Mouse (Mus musculus): Measurements from ENCODE around the gene Rilp. TPM values are rescaled to one million over a fixed set of nuclear protein-coding genes. Genes with fewer than 3 reads are reported as not detected.
"Not testable (repeated sequence)": the region's sequence is repeated elsewhere in the genome, so short reads cannot be mapped to it uniquely, and the experiment has no call there.

The Rilp gene
- polyA plus RNA-seq, 1 experiment from 2014 or later, result 1.0 TPM

GRCm38 (mm10) chr11:75556006-75556405 is 46.1 kb downstream of the Rilp start:
- not testable (repeated sequence) for H3K27me3 ChIP-seq (ENCODE audit: control insufficient read depth, insufficient read depth, low read length); H3K36me3 ChIP-seq (ENCODE audit: control insufficient read depth, insufficient read depth, low read length); H3K27ac ChIP-seq (replicated peaks; ENCODE audit: low read depth, low read length); H3K9ac ChIP-seq (replicated peaks; ENCODE audit: low read length); H3K4me2 ChIP-seq (ENCODE audit: low read length); DNase-seq; H3K9me3 ChIP-seq (ENCODE audit: control insufficient read depth, low read length); H3K4me3 ChIP-seq (replicated peaks; ENCODE audit: low read depth, low read length); H3K4me1 ChIP-seq (ENCODE audit: control insufficient read depth, insufficient read depth, low read length); ATAC-seq (ENCODE audit: low FRiP score, low TSS enrichment)
- 94% methylated on average over 6 of the region's 6 CpGs for WGBS

- Histone ChIP-seq H3K4me1 (ENCODE audit: control insufficient read depth, insufficient read depth, low read length) (0 out of 2 replicates have a peak, but pooled peaks cover under 1% of the 10 kb centered on the region), H3K27ac (replicated peaks; ENCODE audit: low read depth, low read length) (no peak overlapping the region), H3K4me3 (replicated peaks; ENCODE audit: low read depth, low read length) (no peak overlapping the region), H3K27me3 (ENCODE audit: control insufficient read depth, insufficient read depth, low read length) (no peaks in the 10 kb centered on the region), H3K9me3 (ENCODE audit: control insufficient read depth, low read length) (no peaks in the 10 kb centered on the region), H3K9ac (replicated peaks; ENCODE audit: low read length) (no peak overlapping the region), H3K4me2 (ENCODE audit: low read length) (no peak overlapping the region), H3K36me3 (ENCODE audit: control insufficient read depth, insufficient read depth, low read length) (peaks cover 12% of the 10 kb centered on the region; the same call in 1 of the 2 replicates)
- DNase-seq, result no peak
- no peak for ATAC-seq (ENCODE audit: low FRiP score, low TSS enrichment)
- WGBS, result 76% methylated on average over 6 of the region's 6 CpGs
Observed at GRCm38 (mm10) chr11:75557142-75557541, 47.2 kb downstream of the Rilp start.

- 89% methylated on average over 1 of the region's 1 CpGs for WGBS
- Histone ChIP-seq H3K27me3 (ENCODE audit: control insufficient read depth, insufficient read depth, low read length) (no peaks in the 10 kb centered on the region), H3K4me3 (replicated peaks; ENCODE audit: low read depth, low read length) (no peak overlapping the region), H3K4me2 (ENCODE audit: low read length) (no peak overlapping the region), H3K36me3 (ENCODE audit: control insufficient read depth, insufficient read depth, low read length) (peaks cover 20% of the 10 kb centered on the region), H3K9ac (replicated peaks; ENCODE audit: low read length) (no peak overlapping the region), H3K4me1 (ENCODE audit: control insufficient read depth, insufficient read depth, low read length) (no peaks in the 10 kb centered on the region), H3K9me3 (ENCODE audit: control insufficient read depth, low read length) (no peaks in the 10 kb centered on the region), H3K27ac (replicated peaks; ENCODE audit: low read depth, low read length) (no peak overlapping the region)
- DNase-seq (no peak), ATAC-seq (ENCODE audit: low FRiP score, low TSS enrichment) (no peak)
Observed at GRCm38 (mm10) chr11:75558101-75558500, 48.2 kb downstream of the Rilp start.

GRCm38 (mm10) chr11:75559870-75560504 is 50.1 kb downstream of the Rilp start:
- H3K27ac ChIP-seq (replicated peaks; ENCODE audit: low read depth, low read length), result no peak overlapping the region
- no peaks in the 10 kb centered on the region for H3K27me3 ChIP-seq (ENCODE audit: control insufficient read depth, insufficient read depth, low read length)
- H3K9me3 ChIP-seq (ENCODE audit: control insufficient read depth, low read length), result no peaks in the 10 kb centered on the region
- no peak overlapping the region for H3K4me2 ChIP-seq (ENCODE audit: low read length)
- H3K9ac ChIP-seq (replicated peaks; ENCODE audit: low read length), result no peak overlapping the region
- ATAC-seq (ENCODE audit: low FRiP score, low TSS enrichment) (no peak), DNase-seq (no peak)
- H3K4me1 ChIP-seq (ENCODE audit: control insufficient read depth, insufficient read depth, low read length), result no peaks in the 10 kb centered on the region
- WGBS, result 95% methylated on average over 8 of the region's 8 CpGs
- peaks cover 37% of the 10 kb centered on the region for H3K36me3 ChIP-seq (ENCODE audit: control insufficient read depth, insufficient read depth, low read length)
- no peak overlapping the region for H3K4me3 ChIP-seq (replicated peaks; ENCODE audit: low read depth, low read length)

GRCm38 (mm10) chr11:75560530-75561409 is 50.9 kb downstream of the Rilp start:
- ATAC-seq (ENCODE audit: low FRiP score, low TSS enrichment) (no peak), DNase-seq (no peak)
- H3K4me2 ChIP-seq (ENCODE audit: low read length), result no peak overlapping the region
- H3K36me3 ChIP-seq (ENCODE audit: control insufficient read depth, insufficient read depth, low read length), result peaks cover 40% of the 10 kb centered on the region
- H3K9me3 ChIP-seq (ENCODE audit: control insufficient read depth, low read length), result no peaks in the 10 kb centered on the region
- no peaks in the 10 kb centered on the region for H3K27me3 ChIP-seq (ENCODE audit: control insufficient read depth, insufficient read depth, low read length)
- no peaks in the 10 kb centered on the region for H3K4me1 ChIP-seq (ENCODE audit: control insufficient read depth, insufficient read depth, low read length)
- WGBS, result 84% methylated on average over 14 of the region's 14 CpGs
- no peak overlapping the region for H3K9ac ChIP-seq (replicated peaks; ENCODE audit: low read length)
- H3K4me3 ChIP-seq (replicated peaks; ENCODE audit: low read depth, low read length), result no peak overlapping the region
- no peak overlapping the region for H3K27ac ChIP-seq (replicated peaks; ENCODE audit: low read depth, low read length)

GRCm38 (mm10) chr11:75561410-75561791 is 51.5 kb downstream of the Rilp start:
- Histone ChIP-seq H3K9me3 (ENCODE audit: control insufficient read depth, low read length) (no peaks in the 10 kb centered on the region), H3K4me2 (ENCODE audit: low read length) (no peak overlapping the region), H3K36me3 (ENCODE audit: control insufficient read depth, insufficient read depth, low read length) (peaks cover 47% of the 10 kb centered on the region), H3K27ac (replicated peaks; ENCODE audit: low read depth, low read length) (no peak overlapping the region; the same call in 1 of the 2 replicates), H3K27me3 (ENCODE audit: control insufficient read depth, insufficient read depth, low read length) (no peaks in the 10 kb centered on the region), H3K4me3 (replicated peaks; ENCODE audit: low read depth, low read length) (no peak overlapping the region), H3K4me1 (ENCODE audit: control insufficient read depth, insufficient read depth, low read length) (no peaks in the 10 kb centered on the region), H3K9ac (replicated peaks; ENCODE audit: low read length) (no peak overlapping the region)
- ATAC-seq (ENCODE audit: low FRiP score, low TSS enrichment) (no peak), DNase-seq (no peak)
- WGBS, result 87% methylated on average over 5 of the region's 5 CpGs

MicroRNA genes within 50 kb of the gene (microRNA counts, 519-probe panel; counts per million panel counts)
- 6,033 counts per million, percentile 75 among the panel's probes with 10 or more counts for microRNA mmu-miR-22

Small RNA genes within 50 kb of the gene (microRNA-seq; reads per million reads assigned to microRNA genes)
- 5,877 reads per million, percentile 93 among the genes with 10 or more reads in this experiment for gene Mir22
- gene Mir3971, result not detected

Other genes starting within 250 kb of the Rilp start
- gene Rpa1, start 161.8 kb upstream of the Rilp start, polyA plus RNA-seq (2014; fragmentation: Nextera tagmentation; extraction: Ambion mirVana), result 48.3 and 50.0 TPM in 2 replicates
- gene Smyd4, start 161.7 kb upstream of the Rilp start, polyA plus RNA-seq (2014; fragmentation: Nextera tagmentation; extraction: Ambion mirVana), result 9.5 and 12.0 TPM in 2 replicates
- gene Serpinf1, start 87.4 kb upstream of the Rilp start, polyA plus RNA-seq (2014; fragmentation: Nextera tagmentation; extraction: Ambion mirVana), result 2.7 and 38.5 TPM in 2 replicates
- not detected in 2 replicates for gene Serpinf2, start 70.5 kb upstream of the Rilp start, polyA plus RNA-seq (2014; fragmentation: Nextera tagmentation; extraction: Ambion mirVana)
- gene Wdr81, start 55.4 kb upstream of the Rilp start, polyA plus RNA-seq (2014; fragmentation: Nextera tagmentation; extraction: Ambion mirVana), result 5.7 and 7.4 TPM in 2 replicates
- gene Tlcd2, start 48.4 kb upstream of the Rilp start, polyA plus RNA-seq (2014; fragmentation: Nextera tagmentation; extraction: Ambion mirVana), result 1.1 and 2.5 TPM in 2 replicates
- gene Prpf8, start 23.3 kb upstream of the Rilp start, polyA plus RNA-seq (2014; fragmentation: Nextera tagmentation; extraction: Ambion mirVana), result 59.9 and 89.5 TPM in 2 replicates
- gene Scarf1, start 3.4 kb downstream of the Rilp start, polyA plus RNA-seq (2014; fragmentation: Nextera tagmentation; extraction: Ambion mirVana), result 2.0 and 3.6 TPM in 2 replicates
- gene Slc43a2, start 21.6 kb downstream of the Rilp start, polyA plus RNA-seq (2014; fragmentation: Nextera tagmentation; extraction: Ambion mirVana), result 15.7 and 18.3 TPM in 2 replicates
- gene Pitpna, start 78.0 kb downstream of the Rilp start, polyA plus RNA-seq (2014; fragmentation: Nextera tagmentation; extraction: Ambion mirVana), result 115 and 120 TPM in 2 replicates
- 49.2 and 53.0 TPM in 2 replicates for gene Inpp5k, start 120.9 kb downstream of the Rilp start, polyA plus RNA-seq (2014; fragmentation: Nextera tagmentation; extraction: Ambion mirVana)
- 4.2 and 5.2 TPM in 2 replicates for gene Myo1c, start 140.4 kb downstream of the Rilp start, polyA plus RNA-seq (2014; fragmentation: Nextera tagmentation; extraction: Ambion mirVana)
- gene Crk, start 169.2 kb downstream of the Rilp start, polyA plus RNA-seq (2014; fragmentation: Nextera tagmentation; extraction: Ambion mirVana), result 83.7 and 114 TPM in 2 replicates
- 1,339 and 1,573 TPM in 2 replicates for gene Ywhae, start 222.8 kb downstream of the Rilp start, polyA plus RNA-seq (2014; fragmentation: Nextera tagmentation; extraction: Ambion mirVana)

Data from midbrain, embryonic 14.5 days (tissue).